Mouse (Mus musculus) layer of hippocampus, postnatal 10 days (tissue): ENCODE measurements around the gene Ralgapa2. TPM values are rescaled to one million over a fixed set of nuclear protein-coding genes. Genes with fewer than 3 reads are reported as not detected.
A peak's percentile ranks its signal among the peaks of the same experiment; 100 is the strongest.

Experiments
- DNase-seq, 2 experiments: peaks; one replicate each; pipeline ENCODE4 v3.0.0; 2021; ENCODE audit warnings: low spot score in 2 of 2
- total RNA-seq, 2 experiments: library from RNA; stranded (reverse); gene quantifications; 2 replicates each; pipeline ENCODE4 v1.2.3; 2021

The Ralgapa2 gene
- total RNA-seq, 2 experiments from 2014 or later: 20.1 to 30.4 TPM

DNA sequence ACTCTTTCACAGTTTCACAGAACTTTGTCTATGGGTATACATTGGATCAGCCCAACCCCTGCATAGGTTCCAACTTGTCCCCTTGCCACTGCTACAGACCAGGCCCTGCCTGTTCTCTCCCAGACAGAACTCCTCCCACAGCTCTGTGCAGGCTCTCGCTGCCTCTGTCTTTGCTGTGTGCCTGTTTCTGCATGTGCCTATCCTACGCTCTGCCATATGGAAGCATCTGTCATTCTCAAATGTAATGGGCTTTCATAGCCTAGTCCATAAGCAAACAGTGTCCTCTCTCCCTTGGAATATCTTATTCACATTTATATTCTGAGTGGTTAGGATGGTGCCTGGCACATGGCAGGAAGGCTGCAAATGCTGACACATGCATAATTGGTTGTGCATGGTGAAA lies 202.7 kb downstream of the Ralgapa2 start:
- no peak for DNase-seq

GRCm38 (mm10) chr2:146307060-146307459 lies 205.1 kb downstream of the Ralgapa2 start:
- no peak for DNase-seq

DNA sequence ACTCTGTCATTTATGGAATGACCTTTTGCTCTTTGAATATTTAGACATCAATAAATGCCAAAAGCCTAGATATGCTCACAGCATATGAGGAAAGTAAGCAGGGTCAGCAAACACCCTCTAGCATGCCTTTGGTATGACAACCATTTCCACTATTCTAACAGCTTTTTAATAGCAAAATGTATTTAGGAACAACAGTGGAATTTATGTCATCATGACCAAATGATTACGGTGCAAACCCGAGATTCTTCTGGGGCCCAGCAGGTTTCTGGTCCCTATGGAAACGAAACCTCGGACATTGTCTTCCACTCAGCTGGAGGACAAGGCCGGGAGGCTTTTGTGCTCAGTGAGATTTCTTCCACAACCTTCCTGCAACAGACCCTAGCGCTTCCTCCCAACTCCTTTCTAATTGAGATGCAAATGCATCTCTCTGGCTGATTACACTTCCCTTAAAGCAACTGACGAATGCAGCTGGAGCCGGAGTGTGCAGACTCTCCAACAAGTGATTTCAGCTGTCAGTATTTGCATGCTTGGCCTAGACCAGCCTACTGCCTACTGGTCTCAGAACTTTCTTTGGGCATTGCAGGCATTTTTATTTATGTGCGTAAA lies 209.9 kb downstream of the Ralgapa2 start:
- no peak for DNase-seq

DNA sequence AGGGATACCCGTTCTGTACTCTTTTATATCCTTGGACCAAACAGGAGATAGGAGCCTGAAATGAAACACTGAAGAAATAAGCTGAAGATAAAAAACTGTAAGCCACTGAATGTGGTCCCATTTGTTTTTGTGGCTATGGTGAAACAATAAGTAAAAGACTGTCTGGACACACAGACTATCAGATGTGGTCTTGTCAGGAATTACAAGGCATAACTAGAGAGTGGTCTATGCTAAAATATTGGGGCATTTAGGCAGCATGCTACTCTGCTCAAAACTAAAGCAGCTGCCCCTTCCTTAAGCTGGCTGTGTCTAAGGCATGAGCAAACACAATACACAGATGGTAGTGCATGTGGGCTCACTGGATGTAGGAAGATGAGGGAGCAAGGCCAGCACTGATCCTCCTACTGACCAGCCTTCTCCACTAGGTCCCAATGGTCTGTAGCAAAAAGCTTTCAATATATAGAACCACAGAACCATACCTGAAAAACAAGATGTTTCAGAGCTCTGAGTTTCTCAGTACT lies 211.6 kb downstream of the Ralgapa2 start:
- DNase-seq: no peak

DNA sequence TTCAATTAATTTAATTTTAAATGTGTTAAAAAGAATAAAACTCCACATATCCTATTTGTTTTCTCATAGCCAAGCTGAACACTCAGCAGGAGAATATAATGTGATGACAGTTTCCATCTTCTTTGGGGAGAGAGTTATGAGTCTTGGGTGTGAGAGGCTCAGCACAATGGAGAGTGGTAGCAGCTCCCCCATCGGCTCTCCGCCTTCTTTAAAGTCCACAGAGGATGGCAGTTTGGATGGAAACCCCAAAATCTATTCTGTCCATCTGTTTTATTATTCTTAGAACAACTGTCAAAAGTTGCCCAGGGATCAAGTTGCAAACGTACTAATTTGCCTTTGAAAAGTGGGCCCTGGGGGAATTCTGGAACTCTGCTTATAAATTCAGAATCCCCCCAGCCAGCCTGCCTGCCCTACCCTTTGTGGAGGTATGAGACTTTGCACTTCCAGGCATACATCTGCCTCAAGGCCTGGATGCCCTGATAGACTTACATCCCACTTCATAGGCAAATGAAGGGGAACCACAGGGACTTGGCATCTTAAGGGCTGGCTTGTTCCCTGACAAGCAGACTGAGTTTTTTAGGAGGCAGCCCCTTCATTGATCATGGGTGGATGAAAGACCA lies 212.2 kb downstream of the Ralgapa2 start:
- DNase-seq: no peak

DNA sequence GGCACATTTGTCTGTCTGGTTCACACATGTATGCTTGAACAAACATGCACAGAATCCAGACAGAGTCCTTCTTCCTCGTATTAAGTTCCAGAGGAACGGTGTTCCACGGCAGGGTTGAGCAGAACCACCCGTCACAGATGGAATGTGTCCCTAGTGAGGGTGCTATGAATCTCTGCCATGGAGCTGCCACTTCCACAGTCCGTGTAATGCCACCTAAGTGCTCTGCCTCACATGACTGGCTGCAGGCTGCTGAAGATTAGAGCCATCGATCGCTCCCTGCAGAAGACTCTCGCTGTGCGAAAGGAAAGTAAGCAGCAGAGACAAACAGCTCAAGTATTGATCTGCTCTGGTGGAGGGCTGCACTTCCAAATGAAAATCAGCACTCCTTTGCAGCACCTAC lies 218.6 kb downstream of the Ralgapa2 start:
- DNase-seq: no peak

- DNase-seq: peak; percentile 61 to 63
These were observed 221.1 kb downstream of the Ralgapa2 start for GRCm38 (mm10) chr2:146290871-146291637.

DNA sequence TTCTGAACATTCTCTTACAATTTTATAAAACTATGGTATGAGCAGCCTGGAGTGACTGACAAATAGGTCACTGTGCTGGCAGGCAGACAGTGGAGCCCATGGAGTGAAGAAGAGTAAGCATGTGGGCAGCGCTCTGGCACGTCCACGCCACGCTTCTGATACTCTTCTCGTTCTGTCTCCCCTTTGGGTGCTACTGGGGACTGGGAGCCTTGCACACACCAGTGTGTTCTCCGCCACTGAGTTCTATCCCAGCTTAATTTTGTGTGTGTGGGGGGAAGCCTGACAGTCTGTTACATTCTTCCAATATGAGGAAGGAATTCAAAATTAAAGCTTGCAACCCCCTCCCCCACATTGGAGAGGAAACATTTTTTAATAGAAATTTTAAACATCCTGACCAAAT lies 221.8 kb downstream of the Ralgapa2 start:
- DNase-seq: no peak

DNA sequence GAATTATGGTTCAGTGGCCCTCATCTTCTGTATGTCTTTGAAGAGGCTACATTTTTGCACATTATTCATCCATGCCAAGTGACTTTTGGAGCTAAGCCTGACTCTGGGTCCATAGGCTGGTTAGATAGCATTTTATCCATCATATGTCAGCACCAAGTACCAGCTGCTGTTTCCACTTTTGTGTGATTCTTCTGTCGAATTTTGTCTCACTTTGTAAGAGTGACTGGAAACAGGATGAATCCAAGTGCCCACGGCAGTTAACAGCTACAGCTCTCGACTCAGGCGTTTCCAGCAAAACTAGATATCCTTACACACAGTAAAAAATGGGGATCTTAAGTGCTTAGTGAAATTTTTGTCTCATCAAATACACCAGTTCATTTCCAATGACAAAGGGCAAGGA lies 222.8 kb downstream of the Ralgapa2 start:
- DNase-seq: no peak

DNA sequence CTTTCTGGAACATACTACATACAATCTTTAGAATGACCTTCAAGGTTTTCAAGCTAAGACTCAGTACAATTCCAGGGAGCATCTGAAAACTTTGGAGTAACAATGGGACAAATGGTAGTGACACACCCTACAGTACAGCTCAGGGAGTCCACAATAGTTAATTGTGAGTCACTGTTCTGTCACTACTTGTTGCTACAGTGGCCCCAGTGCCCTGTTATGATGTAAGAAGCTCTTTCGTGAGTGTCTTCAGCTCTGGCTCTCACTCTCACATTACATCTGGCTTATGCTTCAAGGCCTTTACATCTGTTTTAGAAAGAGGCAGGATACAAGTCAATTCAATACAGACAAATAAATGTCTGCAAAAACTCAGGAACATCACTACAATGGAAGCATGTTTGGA lies 223.8 kb downstream of the Ralgapa2 start:
- no peak for DNase-seq

DNA sequence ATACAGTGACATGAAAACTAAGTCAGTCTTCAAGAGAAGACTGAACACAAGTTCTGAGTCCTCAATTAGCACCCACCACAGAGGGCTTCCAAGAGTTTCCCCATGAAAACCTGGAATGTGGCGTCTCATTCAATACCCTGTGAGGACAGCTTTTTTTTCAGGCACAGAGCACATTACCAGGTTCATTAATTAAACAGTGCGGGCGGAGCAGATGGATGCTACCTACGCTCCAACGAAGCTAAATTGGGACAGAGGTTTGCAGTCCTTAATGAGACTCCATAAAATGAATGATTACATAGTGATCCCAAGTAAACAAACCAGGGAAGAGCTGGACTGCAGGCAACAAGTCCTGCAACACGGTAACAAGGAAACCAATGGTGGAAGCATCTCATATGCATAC lies 224.6 kb downstream of the Ralgapa2 start:
- DNase-seq: no peak

DNA sequence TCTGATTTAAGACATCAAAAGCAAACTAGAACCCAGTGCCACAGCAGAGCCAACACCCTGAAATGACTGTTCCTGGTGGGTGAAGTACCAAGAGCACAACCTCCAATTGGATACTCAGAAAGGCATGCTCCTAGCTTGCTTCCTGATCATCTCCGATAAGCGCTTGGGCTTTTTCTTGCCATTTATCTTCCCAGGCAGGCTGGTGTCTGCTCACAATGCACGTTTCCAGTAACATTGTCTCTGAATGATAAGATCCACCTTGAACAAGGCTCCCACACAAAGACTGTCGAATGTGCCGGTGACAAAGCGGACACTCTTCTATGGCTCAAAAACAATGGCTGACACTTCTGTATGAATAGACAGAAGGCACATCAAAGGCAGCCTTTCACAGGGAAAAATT lies 230.8 kb downstream of the Ralgapa2 start:
- DNase-seq: no peak

GRCm38 (mm10) chr2:146280921-146281274 lies 231.2 kb downstream of the Ralgapa2 start:
- no peak for DNase-seq

- no peak for DNase-seq
These were observed 231.8 kb downstream of the Ralgapa2 start for GRCm38 (mm10) chr2:146280221-146280920.

GRCm38 (mm10) chr2:146279430-146280220 lies 232.5 kb downstream of the Ralgapa2 start:
- DNase-seq: peak; percentile 41 to 59

DNA sequence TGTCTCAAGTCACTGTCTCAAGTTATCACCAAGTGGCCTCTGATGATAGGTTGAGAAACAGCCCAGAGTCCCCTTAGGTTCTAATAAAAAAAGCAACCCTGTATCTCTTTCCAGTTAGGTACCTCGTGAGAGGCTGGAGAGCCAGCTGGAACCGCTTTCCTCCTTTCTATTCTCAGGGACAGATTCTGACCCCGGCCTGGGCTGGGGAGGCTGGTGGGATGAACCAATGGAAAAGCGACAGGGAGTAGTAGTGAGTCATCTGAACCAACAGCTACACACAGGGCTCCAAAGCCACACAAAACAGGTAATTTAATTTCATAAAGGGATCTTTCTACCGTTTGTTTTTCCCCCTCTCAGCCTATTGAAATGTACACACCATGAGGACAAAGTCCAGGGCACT lies 233.8 kb downstream of the Ralgapa2 start:
- no peak for DNase-seq

GRCm38 (mm10) chr2:146266539-146266938 lies 245.6 kb downstream of the Ralgapa2 start:
- no peak for DNase-seq

GRCm38 (mm10) chr2:146265045-146265444 lies 247.1 kb downstream of the Ralgapa2 start:
- DNase-seq: no peak

- DNase-seq: no peak
These were observed 249.2 kb downstream of the Ralgapa2 start for GRCm38 (mm10) chr2:146262966-146263365.

- DNase-seq: no peak
These were observed 249.9 kb downstream of the Ralgapa2 start for GRCm38 (mm10) chr2:146262215-146262614.

DNA sequence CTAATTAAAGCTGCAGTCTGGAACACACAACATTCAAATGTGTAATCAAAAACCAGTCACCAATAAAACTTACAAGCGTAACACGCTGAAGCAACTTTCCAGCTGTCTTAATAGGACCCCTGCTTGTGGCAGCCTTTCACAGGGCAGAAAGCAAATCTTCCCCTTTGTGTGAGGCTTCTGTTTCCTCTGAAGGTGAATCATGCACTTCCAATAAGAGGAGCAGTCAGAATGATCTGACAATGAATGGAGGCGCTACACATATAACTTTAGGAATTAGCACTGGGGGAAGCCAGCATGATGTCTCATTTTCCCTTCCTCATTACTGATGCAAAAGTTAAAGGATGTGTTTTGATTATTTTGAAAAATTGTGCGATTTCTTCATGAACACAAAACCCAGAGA lies 251.0 kb downstream of the Ralgapa2 start:
- no peak for DNase-seq
